Mouse (Mus musculus): Measurements from ENCODE around the gene Cbfb. TPM values are rescaled to one million over a fixed set of nuclear protein-coding genes. Genes with fewer than 3 reads are reported as not detected.
A peak's percentile ranks its signal among the peaks of the same experiment; 100 is the strongest.
"Not testable (repeated sequence)": the region's sequence is repeated elsewhere in the genome, so short reads cannot be mapped to it uniquely, and the experiment has no call there.

Cbfb gene
- polyA plus RNA-seq, 1 experiment from 2014 or later: 39.2 TPM

- no peaks in the 10 kb centered on the region for H3K9me3 ChIP-seq (replicated peaks)
- H3K4me2 ChIP-seq: no peak overlapping the region
- peaks cover 18% of the 10 kb centered on the region for H3K4me1 ChIP-seq (replicated peaks)
- no peak overlapping the region for H3K9ac ChIP-seq
- WGBS: 29% methylated on average over 3 of the region's 3 CpGs
- H3K27ac ChIP-seq: no peak overlapping the region
- ATAC-seq (replicated peaks; ENCODE audit: insufficient number of reproducible peaks, insufficient read depth, low FRiP score, low read depth): no peak
- H3K36me3 ChIP-seq: no peaks in the 10 kb centered on the region
- H3K4me3 ChIP-seq: no peak overlapping the region
- no peaks in the 10 kb centered on the region for H3K27me3 ChIP-seq
These were observed 9.3 kb upstream of the Cbfb start for GRCm38 (mm10) chr8:105161121-105161652.

GRCm38 (mm10) chr8:105164272-105164902, 6.1 kb upstream of the Cbfb start:
- H3K4me2 ChIP-seq: no peak overlapping the region
- H3K4me1 ChIP-seq (replicated peaks): peaks cover 18% of the 10 kb centered on the region
- no peaks in the 10 kb centered on the region for H3K27me3 ChIP-seq
- 14% methylated on average over 6 of the region's 6 CpGs for WGBS
- ATAC-seq (replicated peaks; ENCODE audit: insufficient number of reproducible peaks, insufficient read depth, low FRiP score, low read depth): no peak; the same call in 1 of the 2 replicates
- H3K27ac ChIP-seq: peak overlapping the region; percentile 37; the same call in 1 of the 2 replicates
- no peaks in the 10 kb centered on the region for H3K36me3 ChIP-seq
- no peak overlapping the region for H3K4me3 ChIP-seq
- H3K9me3 ChIP-seq (replicated peaks): no peaks in the 10 kb centered on the region
- no peak overlapping the region for H3K9ac ChIP-seq

GRCm38 (mm10) chr8:105165191-105165590, 5.3 kb upstream of the Cbfb start:
- Histone ChIP-seq H3K4me2 (no peak overlapping the region), H3K27me3 (no peaks in the 10 kb centered on the region), H3K9me3 (replicated peaks) (no peaks in the 10 kb centered on the region), H3K4me3 (no peak overlapping the region), H3K27ac (no peak overlapping the region), H3K4me1 (replicated peaks) (peaks cover 25% of the 10 kb centered on the region), H3K36me3 (no peaks in the 10 kb centered on the region), H3K9ac (no peak overlapping the region)
- WGBS: 91% methylated on average over 2 of the region's 2 CpGs
- ATAC-seq (replicated peaks; ENCODE audit: insufficient number of reproducible peaks, insufficient read depth, low FRiP score, low read depth): no peak

- H3K9me3 ChIP-seq (replicated peaks): no peaks in the 10 kb centered on the region
- no peak for ATAC-seq (replicated peaks; ENCODE audit: insufficient number of reproducible peaks, insufficient read depth, low FRiP score, low read depth)
- no peaks in the 10 kb centered on the region for H3K27me3 ChIP-seq
- H3K4me3 ChIP-seq: no peak overlapping the region
- no peak overlapping the region for H3K9ac ChIP-seq
- no peak overlapping the region for H3K27ac ChIP-seq
- no peak overlapping the region for H3K4me2 ChIP-seq
- H3K4me1 ChIP-seq (replicated peaks): peaks cover 23% of the 10 kb centered on the region
- 78% methylated on average over 2 of the region's 2 CpGs for WGBS
- H3K36me3 ChIP-seq: no peaks in the 10 kb centered on the region
These were observed 3.4 kb upstream of the Cbfb start for GRCm38 (mm10) chr8:105167116-105167515.

- H3K4me2 ChIP-seq: peak overlapping the region; percentile 81
- H3K27me3 ChIP-seq: no peaks in the 10 kb centered on the region
- ATAC-seq (replicated peaks; ENCODE audit: insufficient number of reproducible peaks, insufficient read depth, low FRiP score, low read depth): no peak
- 43% methylated on average over 3 of the region's 3 CpGs for WGBS
- H3K36me3 ChIP-seq: no peaks in the 10 kb centered on the region
- H3K9ac ChIP-seq: peak overlapping the region; percentile 98
- H3K9me3 ChIP-seq (replicated peaks): no peaks in the 10 kb centered on the region
- peak overlapping the region; percentile 95; the same call in 1 of the 2 replicates for H3K4me3 ChIP-seq
- peaks cover 28% of the 10 kb centered on the region for H3K4me1 ChIP-seq (replicated peaks)
- H3K27ac ChIP-seq: peak overlapping the region; percentile 27; the same call in 1 of the 2 replicates
These were observed 892 bp upstream of the Cbfb start for GRCm38 (mm10) chr8:105169582-105169981.

- Histone ChIP-seq H3K4me3 (peak overlapping the region; percentile 95), H3K27ac (peak overlapping the region; percentile 99), H3K4me1 (replicated peaks) (peaks cover 23% of the 10 kb centered on the region), H3K27me3 (no peaks in the 10 kb centered on the region), H3K4me2 (peak overlapping the region; percentile 81), H3K9ac (peak overlapping the region; percentile 98), H3K36me3 (no peaks in the 10 kb centered on the region), H3K9me3 (replicated peaks) (no peaks in the 10 kb centered on the region)
- WGBS: under 1% methylated on average over 5 of the region's 5 CpGs
- no peak for ATAC-seq (replicated peaks; ENCODE audit: insufficient number of reproducible peaks, insufficient read depth, low FRiP score, low read depth)
These were observed 463 bp upstream of the Cbfb start for GRCm38 (mm10) chr8:105170041-105170380.

GRCm38 (mm10) chr8:105171116-105172002, 885 bp downstream of the Cbfb start:
- H3K9me3 ChIP-seq (replicated peaks): no peaks in the 10 kb centered on the region
- peak overlapping the region; percentile 99 for H3K27ac ChIP-seq
- ATAC-seq (replicated peaks; ENCODE audit: insufficient number of reproducible peaks, insufficient read depth, low FRiP score, low read depth): peak; percentile 63
- no peaks in the 10 kb centered on the region for H3K27me3 ChIP-seq
- WGBS: under 1% methylated on average over 83 of the region's 92 CpGs
- H3K36me3 ChIP-seq: no peaks in the 10 kb centered on the region
- peak overlapping the region; percentile 95 for H3K4me3 ChIP-seq
- H3K4me2 ChIP-seq: peak overlapping the region; percentile 81
- peak overlapping the region; percentile 98 for H3K9ac ChIP-seq
- peaks cover 23% of the 10 kb centered on the region for H3K4me1 ChIP-seq (replicated peaks)

GRCm38 (mm10) chr8:105172003-105172362, 1.5 kb downstream of the Cbfb start:
- Histone ChIP-seq H3K9me3 (replicated peaks) (no peaks in the 10 kb centered on the region), H3K27ac (peak overlapping the region; percentile 99)
- 21% methylated on average over 6 of the region's 6 CpGs for WGBS

GRCm38 (mm10) chr8:105175287-105175686, 4.8 kb downstream of the Cbfb start:
- ATAC-seq (replicated peaks; ENCODE audit: insufficient number of reproducible peaks, insufficient read depth, low FRiP score, low read depth); H3K27ac ChIP-seq; H3K4me2 ChIP-seq; H3K4me3 ChIP-seq; H3K9me3 ChIP-seq (replicated peaks); H3K9ac ChIP-seq; H3K27me3 ChIP-seq: not testable (repeated sequence)
- H3K4me1 ChIP-seq (replicated peaks): peaks cover 16% of the 10 kb centered on the region
- WGBS: 96% methylated on average over 3 of the region's 3 CpGs
- peaks cover 13% of the 10 kb centered on the region for H3K36me3 ChIP-seq

More at GRCm38 (mm10) chr8:105172003-105172362, 1.5 kb downstream of the Cbfb start:
- H3K27me3 ChIP-seq: no peaks in the 10 kb centered on the region
- H3K4me1 ChIP-seq (replicated peaks): peaks cover 23% of the 10 kb centered on the region
- peak overlapping the region; percentile 98 for H3K9ac ChIP-seq
- peak overlapping the region; percentile 81 for H3K4me2 ChIP-seq
- peaks cover 5% of the 10 kb centered on the region; the same call in 1 of the 2 replicates for H3K36me3 ChIP-seq
- no peak for ATAC-seq (replicated peaks; ENCODE audit: insufficient number of reproducible peaks, insufficient read depth, low FRiP score, low read depth)
- peak overlapping the region; percentile 95 for H3K4me3 ChIP-seq

GRCm38 (mm10) chr8:105178211-105178800, 7.8 kb downstream of the Cbfb start:
- H3K4me3 ChIP-seq: no peak overlapping the region
- WGBS: 86% methylated on average over 6 of the region's 6 CpGs
- no peaks in the 10 kb centered on the region for H3K27me3 ChIP-seq
- H3K4me1 ChIP-seq (replicated peaks): peaks cover 11% of the 10 kb centered on the region
- H3K36me3 ChIP-seq: peaks cover 18% of the 10 kb centered on the region
- no peaks in the 10 kb centered on the region for H3K9me3 ChIP-seq (replicated peaks)
- H3K4me2 ChIP-seq: no peak overlapping the region
- H3K27ac ChIP-seq: no peak overlapping the region
- no peak for ATAC-seq (replicated peaks; ENCODE audit: insufficient number of reproducible peaks, insufficient read depth, low FRiP score, low read depth)
- H3K9ac ChIP-seq: no peak overlapping the region

GRCm38 (mm10) chr8:105182201-105182600, 11.7 kb downstream of the Cbfb start:
- Histone ChIP-seq H3K27ac (no peak overlapping the region), H3K27me3 (no peaks in the 10 kb centered on the region), H3K9me3 (replicated peaks) (no peaks in the 10 kb centered on the region), H3K4me1 (replicated peaks) (peaks cover 5% of the 10 kb centered on the region; the same call in 1 of the 2 replicates), H3K4me3 (no peak overlapping the region), H3K4me2 (no peak overlapping the region), H3K9ac (no peak overlapping the region), H3K36me3 (peaks cover 13% of the 10 kb centered on the region)
- no peak for ATAC-seq (replicated peaks; ENCODE audit: insufficient number of reproducible peaks, insufficient read depth, low FRiP score, low read depth)
- WGBS: 67% methylated on average over 1 of the region's 1 CpGs

All from heart, embryonic 15.5 days (tissue).